Mouse (Mus musculus) mature B cell (primary cell): Measurements from ENCODE around the gene Cmss1.

Experiments
- in situ Hi-C: fragments of 300-500 bp; cut with MboI; formaldehyde crosslinking; loops from 2 replicates; pipeline ENCODE4 v1.14.3; 2019

The Cmss1 gene

DNA sequence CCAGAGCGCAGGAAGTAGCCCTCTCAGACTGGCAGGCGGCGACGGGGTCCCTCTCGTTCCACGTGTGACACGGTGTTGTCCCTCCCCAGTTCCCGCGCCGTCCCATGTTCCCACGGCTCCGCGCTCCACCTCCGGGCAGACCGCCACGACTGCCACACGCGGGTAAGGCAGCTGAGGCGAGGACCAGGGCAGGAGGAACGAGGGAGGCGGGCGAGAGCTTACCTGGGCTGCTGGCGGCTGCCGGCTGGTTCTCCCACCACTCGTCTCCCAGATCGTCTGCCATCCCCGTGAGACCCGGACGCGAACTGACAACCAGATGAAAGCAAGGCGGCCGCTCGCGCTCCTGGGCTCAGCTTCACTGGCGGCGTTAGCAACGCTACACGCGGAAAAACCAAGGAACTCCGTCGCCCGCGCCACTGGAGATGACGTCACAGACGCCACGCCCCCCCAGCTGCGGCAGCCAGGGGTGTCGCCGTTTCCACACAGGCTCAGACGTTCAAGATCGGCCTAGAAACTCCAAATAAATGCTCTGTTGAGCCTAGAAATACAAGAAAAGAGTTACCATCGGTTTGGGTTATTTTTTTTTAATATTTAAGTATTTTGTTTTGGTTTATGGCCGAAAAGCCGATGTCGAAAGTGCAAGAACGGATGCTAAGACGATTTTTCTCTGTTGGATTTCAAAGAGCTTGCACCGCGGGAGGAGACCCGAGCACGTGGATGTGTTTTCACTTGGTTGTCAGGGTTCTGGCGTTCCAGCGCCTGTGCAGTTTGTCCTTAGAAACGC is at the start of gene Cmss1:
Cmss1 (minus strand) TSS at position 421 of the 784 bp plus-strand sequence.
- in situ Hi-C loops = loop anchor here (10.0 to 25.0 kb wide), 2 partner anchors 362 to 894 kb away; partner anchors contain the start of gene Tfg

DNA sequence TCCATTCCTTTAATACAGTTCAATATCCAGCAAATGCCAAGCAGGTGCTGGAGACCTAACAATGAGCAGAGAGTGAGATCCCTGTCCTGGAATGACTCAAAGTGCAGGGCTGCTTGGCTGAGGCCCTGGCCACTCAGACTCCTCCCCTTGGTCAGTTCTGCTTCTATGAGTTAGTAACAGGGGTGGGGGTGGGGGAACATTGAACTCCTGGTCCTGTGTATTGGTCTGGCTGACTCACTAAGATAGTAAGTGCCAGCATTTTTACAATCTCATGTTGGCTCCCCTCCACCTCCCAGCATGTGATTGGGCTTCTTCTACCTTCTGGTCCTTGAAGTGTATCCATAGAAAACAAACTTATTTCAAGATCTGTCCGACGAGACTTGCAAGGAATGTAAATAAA is 43.2 kb upstream of the Cmss1 start:
- in situ Hi-C loops = no loop called here

- in situ Hi-C loops = no loop called here
Observed at GRCm38 (mm10) chr16:57641346-57641885, 34.8 kb upstream of the Cmss1 start.

- in situ Hi-C loops = no loop called here
Observed at GRCm38 (mm10) chr16:57634766-57635165, 28.1 kb upstream of the Cmss1 start.

DNA sequence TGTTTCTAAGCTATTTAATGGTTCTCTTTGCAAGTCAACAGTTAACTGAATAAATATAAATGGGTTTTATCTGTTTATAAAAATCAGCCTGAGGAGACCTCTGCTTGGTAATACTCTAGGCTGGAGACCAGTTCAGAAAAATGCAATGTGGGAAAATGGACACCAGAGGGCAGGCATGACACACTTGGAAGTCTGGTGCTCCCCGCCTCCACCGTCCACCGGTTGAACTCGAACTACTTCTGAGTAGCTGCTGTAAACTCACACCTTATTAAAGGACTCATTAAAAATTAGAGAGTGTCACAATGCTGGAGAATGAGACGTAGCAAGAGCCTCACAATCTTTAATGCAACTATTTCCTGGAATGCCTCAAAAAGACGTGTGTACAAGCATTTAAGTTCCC is 27.5 kb upstream of the Cmss1 start:
- in situ Hi-C loops = no loop called here

- in situ Hi-C loops = loop anchor here (25.0 kb wide), 1 partner anchor 899 kb away; the partner anchor contains the start of gene Tfg
Observed at GRCm38 (mm10) chr16:57611768-57612167, 5.1 kb upstream of the Cmss1 start.

- in situ Hi-C loops = loop anchor here (10.0 to 25.0 kb wide), 2 partner anchors 356 to 889 kb away; partner anchors contain the start of gene Tfg
Observed at GRCm38 (mm10) chr16:57601031-57601430, 5.6 kb downstream of the Cmss1 start.

DNA sequence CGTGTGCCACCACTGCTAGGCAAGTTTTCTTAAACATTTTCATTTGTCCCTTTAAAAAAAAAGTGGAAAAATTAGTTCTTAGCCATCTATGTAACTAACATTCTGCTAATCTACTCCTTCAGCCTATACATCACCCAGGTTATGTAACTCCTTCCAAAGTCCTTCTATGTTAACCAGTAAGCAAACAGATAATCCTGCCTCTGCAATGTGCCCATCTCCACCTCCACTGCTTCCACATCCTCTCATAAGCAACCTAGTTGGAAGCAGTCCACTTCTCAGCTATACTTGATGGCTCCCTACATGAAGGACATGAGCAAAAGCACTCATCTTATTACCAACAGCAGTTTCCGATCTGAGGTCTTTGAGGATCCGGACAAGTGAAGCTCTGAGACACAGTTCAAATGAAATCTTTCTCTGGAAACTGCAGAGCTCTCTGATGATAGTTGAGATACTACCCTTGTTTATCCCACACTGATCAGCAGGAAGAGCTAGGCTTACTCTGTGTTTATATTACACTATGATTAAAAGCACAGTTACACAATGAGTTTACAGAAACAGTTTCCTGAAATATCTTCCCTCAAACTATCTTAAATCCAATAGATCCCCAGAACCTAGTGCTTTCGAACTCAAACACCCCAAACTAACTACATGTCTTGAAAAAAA is 9.2 kb downstream of the Cmss1 start:
- in situ Hi-C loops = no loop called here

- in situ Hi-C loops = no loop called here
Observed at GRCm38 (mm10) chr16:57593422-57594157, 13.1 kb downstream of the Cmss1 start.

DNA sequence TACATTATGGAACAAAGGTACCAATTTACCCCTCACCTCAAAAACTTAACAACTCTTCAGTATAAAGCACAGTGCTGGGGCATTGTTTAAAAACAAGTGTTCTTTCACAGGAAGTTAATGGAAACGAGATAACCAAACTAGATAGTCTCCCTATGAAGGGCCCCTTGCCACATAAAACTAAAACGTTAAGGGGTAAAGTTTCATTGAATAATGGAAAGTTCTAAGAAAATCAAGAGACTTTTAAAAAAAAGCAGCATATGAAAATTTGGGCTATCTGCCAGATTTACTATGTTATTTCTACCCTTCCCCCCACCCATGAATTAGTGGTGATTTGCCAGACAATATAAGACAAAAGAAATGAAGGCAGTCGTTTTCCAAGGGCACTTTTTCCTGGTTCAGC is 21.5 kb downstream of the Cmss1 start:
- in situ Hi-C loops = no loop called here

DNA sequence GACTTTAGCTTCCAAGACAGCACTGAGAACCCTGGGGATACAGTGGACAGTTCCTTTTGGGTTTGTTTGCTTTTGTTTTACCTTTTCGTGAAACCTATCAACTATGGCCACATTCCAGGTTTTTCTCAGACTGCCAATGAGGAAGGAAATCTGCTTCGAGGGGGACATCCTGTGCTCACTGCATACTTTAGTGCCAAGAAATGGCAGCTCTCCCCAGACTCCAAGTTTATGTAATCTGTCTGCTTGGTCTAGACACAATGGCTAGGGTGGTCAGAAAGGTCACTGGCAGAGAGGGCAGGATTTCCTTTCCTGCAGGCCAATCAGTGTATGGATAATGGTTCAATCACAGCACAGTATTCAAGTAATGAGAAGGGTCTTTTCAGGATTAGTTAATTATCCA is 24.7 kb downstream of the Cmss1 start:
- in situ Hi-C loops = no loop called here

- in situ Hi-C loops = no loop called here
Observed at GRCm38 (mm10) chr16:57580041-57580440, 26.6 kb downstream of the Cmss1 start.

DNA sequence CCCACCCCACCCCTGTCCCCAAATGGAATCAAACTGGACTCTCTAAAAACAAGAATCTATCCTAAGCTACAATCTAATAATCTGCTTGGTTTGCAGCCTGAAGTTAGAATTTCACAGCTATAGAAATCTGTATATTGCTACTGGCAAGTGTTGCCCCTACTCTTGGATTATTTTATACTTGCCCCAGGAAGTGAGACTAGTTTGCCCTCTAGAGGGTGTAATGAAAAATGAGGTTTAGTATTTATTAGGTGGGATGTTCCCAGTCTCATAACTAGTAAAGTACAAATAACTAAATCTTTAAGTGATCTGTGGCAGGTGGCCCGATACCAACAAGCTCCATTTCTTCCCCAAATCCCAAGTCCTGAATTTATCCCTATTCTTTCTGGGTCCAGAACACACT is 29.1 kb downstream of the Cmss1 start:
- in situ Hi-C loops = loop anchor here (10.0 kb wide), 1 partner anchor 333 kb away; no protein-coding TSS in a partner anchor

- in situ Hi-C loops = loop anchor here (10.0 kb wide), 1 partner anchor 331 kb away; no protein-coding TSS in a partner anchor
Observed at GRCm38 (mm10) chr16:57575764-57576388, 30.8 kb downstream of the Cmss1 start.

DNA sequence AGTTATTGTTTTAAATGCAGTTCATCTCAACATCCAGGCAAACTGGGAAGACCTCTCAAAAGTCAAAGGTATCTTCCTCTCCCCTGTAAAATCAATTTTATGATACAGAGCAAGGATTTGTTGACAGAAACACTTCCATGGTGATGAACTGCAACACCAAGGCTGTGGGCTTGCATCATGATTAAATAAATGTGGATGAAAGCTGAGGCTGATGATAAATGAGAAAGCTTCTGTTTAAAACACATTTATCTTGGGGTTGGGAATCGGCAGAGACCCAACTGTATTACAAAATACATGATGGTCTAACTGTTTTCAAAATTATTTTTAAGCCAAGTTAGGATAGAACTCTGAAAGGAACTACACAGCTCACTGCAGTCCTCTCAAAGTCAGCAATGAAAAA is 32.8 kb downstream of the Cmss1 start:
- in situ Hi-C loops = loop anchor here (10.0 kb wide), 1 partner anchor 329 kb away; no protein-coding TSS in a partner anchor

GRCm38 (mm10) chr16:57570789-57571311 is 35.8 kb downstream of the Cmss1 start:
- in situ Hi-C loops = loop anchor here (10.0 kb wide), 1 partner anchor 326 kb away; no protein-coding TSS in a partner anchor

GRCm38 (mm10) chr16:57568648-57569404 is 37.8 kb downstream of the Cmss1 start:
- in situ Hi-C loops = no loop called here

DNA sequence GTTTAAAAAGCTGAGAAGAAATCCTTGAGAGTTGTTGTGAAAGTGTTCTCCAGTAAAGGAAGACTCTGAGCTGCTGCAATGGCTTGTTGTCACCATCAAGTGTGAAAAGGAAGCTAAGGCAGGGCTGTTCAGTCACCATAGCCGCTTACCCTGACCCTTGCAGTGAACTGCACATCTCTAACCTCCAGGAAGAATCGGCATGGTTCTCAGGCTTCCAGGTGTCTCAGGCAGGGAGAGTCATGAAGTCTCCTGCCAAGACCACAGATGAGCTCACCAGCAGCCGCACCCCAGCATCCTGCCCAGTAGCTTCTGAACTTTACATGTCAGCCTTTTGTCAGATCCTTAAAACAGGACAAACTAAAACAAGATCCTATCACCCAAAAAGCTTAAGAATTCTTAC is 40.4 kb downstream of the Cmss1 start:
- in situ Hi-C loops = no loop called here

DNA sequence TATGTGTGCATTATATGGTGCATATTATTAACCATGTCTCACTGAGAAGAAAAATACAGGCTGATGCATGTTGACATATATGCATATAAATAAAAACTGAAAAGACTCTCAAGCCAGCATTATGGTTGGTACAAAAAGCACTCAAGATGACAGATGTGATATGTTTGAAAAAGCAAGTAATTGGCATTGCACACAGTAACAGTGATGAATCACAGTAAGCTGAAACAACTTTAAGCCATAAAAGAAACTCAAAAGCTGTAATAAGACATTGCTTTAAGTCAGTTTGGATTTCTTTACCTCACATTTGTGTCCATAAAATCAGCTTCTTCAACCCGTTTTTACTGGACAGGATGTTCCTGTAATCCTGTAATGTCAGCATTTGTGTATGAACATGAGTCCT is 41.9 kb downstream of the Cmss1 start:
- in situ Hi-C loops = no loop called here

- in situ Hi-C loops = no loop called here
Observed at GRCm38 (mm10) chr16:57563453-57563852, 43.2 kb downstream of the Cmss1 start.
